Mouse (Mus musculus) CH12.LX (cell line): ENCODE measurements around the gene Zmynd8.

ENCODE experiments used
- CTCF ChIP-seq, 2 experiments: IDR thresholded peaks in 1 of 2; conservative IDR thresholded peaks in 1 of 2; 2 replicates each; pipeline ENCODE4 v1.5.1; 2011 to 2012; ENCODE audit warnings: low read depth in 2 of 2, low read length in 2 of 2, improper control_type of control experiment in 1 of 2, inconsistent platforms in 1 of 2, mild to moderate bottlenecking in 1 of 2, moderate library complexity in 1 of 2
- MXI1 ChIP-seq: IDR thresholded peaks from 2 replicates; pipeline ENCODE4 v1.6.1; 2011; ENCODE audit warnings: mild to moderate bottlenecking, low read depth, low read length, improper control_type of control experiment
- POLR2A ChIP-seq: IDR thresholded peaks from 2 replicates; pipeline ENCODE4 v1.6.1; 2011; ENCODE audit warnings: low read depth, mild to moderate bottlenecking, improper control_type of control experiment, low read length

DNA sequence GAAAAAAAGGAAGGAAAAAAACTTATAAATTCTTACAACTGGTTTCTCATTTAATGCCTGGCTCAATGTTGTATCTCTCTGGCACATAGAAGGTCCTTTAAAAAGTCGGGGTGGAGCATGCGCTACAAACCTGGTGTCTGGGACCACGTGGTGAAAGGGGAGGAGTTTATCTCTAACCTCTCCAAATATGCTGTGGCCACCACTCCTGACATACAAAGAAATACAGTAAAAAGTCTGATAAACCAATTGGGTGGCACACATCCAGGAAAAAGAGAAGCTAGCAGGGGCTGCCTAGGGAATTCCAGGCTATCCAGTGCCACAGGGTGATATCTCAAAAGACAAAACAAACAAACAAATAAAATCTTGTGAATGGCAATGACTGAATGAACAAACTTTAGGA is 1.1 kb upstream of the Zmynd8 start:
- peak; percentile 57; the same call in 1 of the 2 replicates for TF ChIP-seq MXI1
- TF ChIP-seq POLR2A: no peak
- TF ChIP-seq CTCF (conservative IDR thresholded peaks at IDR 0.05 in 1 of 2, IDR thresholded peaks at IDR 0.05 in 1 of 2; ENCODE audit: low read depth in 2 of 2, low read length in 2 of 2): no peak
